Mouse (Mus musculus) cortical plate, adult 2 months (tissue): ENCODE measurements around the gene Fgfr2.

ENCODE experiments used
- CTCF ChIP-seq: fragments of 200-500 bp; IDR thresholded peaks from 2 replicates; pipeline ENCODE4 v1.5.1; 2011; ENCODE audit warnings: mild to moderate bottlenecking, control low read depth, low read length; ENCODE audit not compliant: insufficient read depth; ENCODE audit errors: extremely low read depth
- POLR2A ChIP-seq: fragments of 200-500 bp; IDR thresholded peaks from 2 replicates; pipeline ENCODE4 v1.6.1; 2011; ENCODE audit warnings: mild to moderate bottlenecking, low read length, control low read depth; ENCODE audit not compliant: insufficient read depth; ENCODE audit errors: extremely low read depth

GRCm38 (mm10) chr7:132174787-132175186 lies 948.4 kb downstream of the Fgfr2 start:
- TF ChIP-seq POLR2A (no peak), CTCF (no peak)
